Mouse (Mus musculus) CD4-positive, CD25-positive, alpha-beta regulatory T cell (primary cell): Measurements from ENCODE around the gene Fam24b. TPM values are rescaled to one million over a fixed set of nuclear protein-coding genes. Genes with fewer than 3 reads are reported as not detected.

Experiments used
- polyA plus RNA-seq: library from polyadenylated mRNA; unstranded; fragments of 100-300 nt; shearing (Covaris generic); gene quantifications from one replicate; pipeline ENCODE4 v1.2.1, GENCODE M21; 2017

Gene Fam24b
- not detected for polyA plus RNA-seq

DNA sequence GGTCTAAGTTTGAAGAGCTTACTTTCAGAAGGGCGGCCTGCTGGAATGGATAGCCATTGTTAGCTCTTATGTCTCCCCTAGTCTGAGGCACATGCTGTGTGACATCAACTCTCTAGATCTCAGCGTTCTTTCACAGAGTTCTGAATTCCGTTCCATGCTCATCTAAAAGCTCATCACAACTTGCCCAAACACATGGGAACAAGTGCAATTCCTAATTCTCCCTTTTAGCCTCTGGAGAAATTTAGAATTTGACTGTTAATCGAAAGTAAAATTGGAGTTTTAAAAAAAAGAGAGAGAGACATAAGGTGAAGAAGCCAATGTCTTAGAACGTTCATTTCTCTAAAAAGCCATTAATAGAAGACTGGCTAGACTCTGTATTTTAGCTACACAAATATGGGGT, at the start of gene Fam24b:
TSS of gene Fam24b (minus strand) at position 101 of the 400 bp plus-strand sequence.

GRCm38 (mm10) chr7:131370648-131371469, 41.5 kb upstream of the Fam24b start, which contains the start of gene Pstk:
TSS of gene Pstk (plus strand) at chr7:131371141.

GRCm38 (mm10) chr7:131362615-131363300, 33.4 kb upstream of the Fam24b start, which contains the start of gene 2310057M21Rik:
TSS of gene 2310057M21Rik (minus strand) at chr7:131362759.

GRCm38 (mm10) chr7:131333564-131333963, 4.2 kb upstream of the Fam24b start, which contains the start of gene Fam24a:
TSS of gene Fam24a (plus strand) at chr7:131333864.

DNA sequence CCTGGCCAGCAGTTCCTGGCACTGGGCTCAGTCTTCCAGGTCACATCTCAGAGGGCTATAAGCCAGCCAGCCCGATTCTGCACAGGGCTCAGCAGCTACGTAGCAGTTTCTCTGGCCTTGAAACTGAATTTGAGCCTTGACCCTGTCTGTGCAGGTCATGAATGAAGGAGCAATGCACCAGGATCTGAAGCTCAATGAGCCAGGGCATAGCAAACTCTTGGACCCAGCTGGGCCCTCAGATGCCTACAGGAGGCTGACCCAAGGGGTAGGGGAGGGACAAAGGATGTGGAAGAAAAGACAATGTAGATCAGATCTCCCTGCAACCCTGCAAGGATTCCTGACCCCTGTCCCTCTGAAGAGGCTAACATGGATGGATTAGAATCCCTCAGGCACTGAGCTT, 7.1 kb downstream of the Fam24b start, which contains the start of gene Cuzd1:
TSS of gene Cuzd1 (minus strand) at position 101 of the 400 bp plus-strand sequence.

Other genes with a start within 250 kb of the Fam24b start
- not detected for gene 4933402N03Rik, start 183.2 kb downstream of the Fam24b start, polyA plus RNA-seq
- 0.07 TPM for gene 5430419D17Rik, start 155.1 kb downstream of the Fam24b start, polyA plus RNA-seq
- gene Cuzd1, start 7.2 kb downstream of the Fam24b start, polyA plus RNA-seq, result not detected
- gene Fam24a, start 4.3 kb upstream of the Fam24b start, polyA plus RNA-seq, result not detected
- gene 2310057M21Rik, start 33.2 kb upstream of the Fam24b start, polyA plus RNA-seq, result 24.4 TPM
- gene Pstk, start 41.6 kb upstream of the Fam24b start, polyA plus RNA-seq, result 46.3 TPM
- 22.4 TPM for gene Ikzf5, start 81.0 kb upstream of the Fam24b start, polyA plus RNA-seq
- 49.8 TPM for gene Acadsb, start 81.1 kb upstream of the Fam24b start, polyA plus RNA-seq
- not detected for gene Hmx3, start 213.4 kb upstream of the Fam24b start, polyA plus RNA-seq
- gene Hmx2, start 219.3 kb upstream of the Fam24b start, polyA plus RNA-seq, result 0.13 TPM
- 148 TPM for gene Bub3, start 230.7 kb upstream of the Fam24b start, polyA plus RNA-seq